Mouse (Mus musculus) liver, embryonic 14.5 days (tissue): ENCODE data around the gene Dapk1. TPM values are rescaled to one million over a fixed set of nuclear protein-coding genes. Genes with fewer than 3 reads are reported as not detected.

Experiments
- ATAC-seq: fragments of 200-750 bp; cut with Nextera tagmentation; 2 replicates; pipeline ENCODE4 v1.8.0; 2017; ENCODE audit warnings: moderate number of reproducible peaks, mild to moderate bottlenecking, moderate library complexity; ENCODE audit not compliant: insufficient read depth
- DNase-seq, 3 experiments: peaks; one replicate each; pipeline ENCODE4 v3.0.0-alpha.2; 2012 to 2013; ENCODE audit warnings: low read depth in 3 of 3, low spot score in 3 of 3
- H3K27ac ChIP-seq: fragments of 300-500 bp; sonication (generic); 2 replicates; pipeline ENCODE4 v1.5.1; 2014; ENCODE audit warnings: moderate library complexity, mild to moderate bottlenecking, control low read depth, inconsistent platforms
- H3K27me3 ChIP-seq: fragments of 300-500 bp; sonication (generic); 2 replicates; pipeline ENCODE4 v1.6.1; 2014; ENCODE audit warnings: mild to moderate bottlenecking, low read length, moderate library complexity; ENCODE audit not compliant: control insufficient read depth, insufficient read depth
- H3K36me3 ChIP-seq: fragments of 300-500 bp; sonication (generic); replicated peaks from 2 replicates; pipeline ENCODE4 v1.6.1; 2014; ENCODE audit warnings: low read depth; ENCODE audit not compliant: control insufficient read depth, insufficient read depth
- H3K4me1 ChIP-seq, 2 experiments: fragments of 200-500 bp in 1 of 2; fragments of 300-500 bp in 1 of 2; sonication (generic) in 1 of 2; replicated peaks; 2 replicates each; pipeline ENCODE4 v1.6.1; 2012 to 2014; ENCODE audit warnings: antibody characterized with exemption in 1 of 2, inconsistent platforms in 1 of 2, low read length in 1 of 2; ENCODE audit not compliant: control insufficient read depth in 2 of 2, insufficient read depth in 2 of 2
- H3K4me2 ChIP-seq: fragments of 300-500 bp; sonication (generic); 2 replicates; pipeline ENCODE4 v1.6.1; 2014; ENCODE audit warnings: low read depth, mild to moderate bottlenecking, control low read depth, moderate library complexity
- H3K4me3 ChIP-seq, 2 experiments: fragments of 200-500 bp in 1 of 2; fragments of 300-500 bp in 1 of 2; sonication (generic) in 1 of 2; 2 replicates each; pipeline ENCODE4 v1.5.1; 2012 to 2014; ENCODE audit warnings: low read depth in 2 of 2, low read length in 2 of 2, mild to moderate bottlenecking in 2 of 2, control low read depth in 1 of 2, inconsistent platforms in 1 of 2, moderate library complexity in 1 of 2; ENCODE audit not compliant: insufficient read depth in 1 of 2
- H3K9ac ChIP-seq: fragments of 300-500 bp; sonication (generic); replicated peaks from 2 replicates; pipeline ENCODE4 v1.6.1; 2014; ENCODE audit warnings: mild to moderate bottlenecking, control low read depth, moderate library complexity
- H3K9me3 ChIP-seq: fragments of 300-500 bp; sonication (generic); 2 replicates; pipeline ENCODE4 v1.6.1; 2016; ENCODE audit warnings: low read length, mixed read lengths; ENCODE audit not compliant: control insufficient read depth
- CTCF ChIP-seq: IDR thresholded peaks from 2 replicates; pipeline ENCODE4 v1.5.1; 2016; ENCODE audit warnings: antibody characterized with exemption, low read depth, control low read depth
- EP300 ChIP-seq: IDR thresholded peaks from 2 replicates; pipeline ENCODE4 v1.6.1; 2016; ENCODE audit warnings: antibody characterized with exemption, low read depth
- WGBS: fragments of 180-500 bp; shearing (Covaris S2); extraction: QIAGEN DNeasy Blood & Tissue Kit; methylation state at CpG from one replicate; pipeline ENCODE4 v1.1.7; 2014; ENCODE audit not compliant: insufficient replicate concordance; 5-methylcytosine and 5-hydroxymethylcytosine counted together
- polyA plus RNA-seq, 2 experiments: library from polyadenylated mRNA; depleted of rRNA in 1 of 2; stranded (reverse) in 1 of 2; unstranded in 1 of 2; fragments of >200 nt; fragmentation: Nextera tagmentation in 1 of 2; extraction: Ambion mirVana in 1 of 2; gene quantifications; 2 replicates each; pipeline versions ENCODE4 v1.2.1 to v1.2.3; 2012 to 2014

The Dapk1 gene
- polyA plus RNA-seq, 2 experiments: 4.8 to 7.1 TPM

- TF ChIP-seq EP300 (no peak), CTCF (peak; percentile 78)
- Histone ChIP-seq H3K4me1 (no peaks in the 10 kb centered on the region), H3K9me3 (no peaks in the 10 kb centered on the region), H3K36me3 (no peaks in the 10 kb centered on the region), H3K9ac (no peak overlapping the region), H3K4me2 (no peak overlapping the region), H3K27me3 (no peaks in the 10 kb centered on the region), H3K27ac (no peak overlapping the region), H3K4me3 (no peak overlapping the region)
- DNase-seq (no peak), ATAC-seq (no peak)
- 28% methylated on average over 6 of the region's 6 CpGs for WGBS
These were observed 157.4 kb downstream of the Dapk1 start for GRCm38 (mm10) chr13:60759136-60759535.

DNA sequence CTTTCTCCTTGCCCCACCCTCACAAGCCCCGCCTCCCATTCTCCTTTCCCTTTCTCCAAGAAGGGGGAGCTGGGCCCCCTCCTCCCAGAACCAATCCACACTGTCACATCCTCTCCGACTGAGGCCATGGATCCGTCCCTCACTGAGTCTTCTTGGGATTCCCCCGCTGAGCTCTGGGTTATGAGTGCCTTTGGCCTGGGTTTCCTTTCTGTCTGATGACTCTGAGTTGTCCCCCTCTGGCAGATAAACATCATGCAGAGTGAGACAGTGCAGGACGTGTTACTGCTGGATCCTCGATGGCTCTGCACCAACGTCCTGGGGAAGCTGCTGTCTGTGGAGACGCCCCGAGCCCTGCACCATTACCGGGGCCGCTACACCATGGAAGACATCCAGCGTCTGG, 158.6 kb downstream of the Dapk1 start:
- no peak overlapping the region for H3K4me2 ChIP-seq
- no peaks in the 10 kb centered on the region for H3K36me3 ChIP-seq
- no peaks in the 10 kb centered on the region for H3K4me1 ChIP-seq
- H3K9me3 ChIP-seq: no peaks in the 10 kb centered on the region
- TF ChIP-seq CTCF: no peak
- TF ChIP-seq EP300: no peak
- no peaks in the 10 kb centered on the region for H3K27me3 ChIP-seq
- no peak overlapping the region for H3K27ac ChIP-seq
- no peak overlapping the region for H3K9ac ChIP-seq
- no peak overlapping the region for H3K4me3 ChIP-seq
- DNase-seq (no peak), ATAC-seq (no peak)
- WGBS: 74% methylated on average over 12 of the region's 12 CpGs

GRCm38 (mm10) chr13:60761161-60761560, 159.4 kb downstream of the Dapk1 start:
- Histone ChIP-seq H3K9ac (no peak overlapping the region), H3K4me1 (no peaks in the 10 kb centered on the region), H3K9me3 (no peaks in the 10 kb centered on the region), H3K36me3 (no peaks in the 10 kb centered on the region), H3K4me2 (no peak overlapping the region), H3K4me3 (no peak overlapping the region), H3K27ac (no peak overlapping the region), H3K27me3 (no peaks in the 10 kb centered on the region)
- WGBS: 76% methylated on average over 17 of the region's 17 CpGs
- no peak for ATAC-seq
- no peak for TF ChIP-seq EP300
- TF ChIP-seq CTCF: no peak
- DNase-seq: no peak

DNA sequence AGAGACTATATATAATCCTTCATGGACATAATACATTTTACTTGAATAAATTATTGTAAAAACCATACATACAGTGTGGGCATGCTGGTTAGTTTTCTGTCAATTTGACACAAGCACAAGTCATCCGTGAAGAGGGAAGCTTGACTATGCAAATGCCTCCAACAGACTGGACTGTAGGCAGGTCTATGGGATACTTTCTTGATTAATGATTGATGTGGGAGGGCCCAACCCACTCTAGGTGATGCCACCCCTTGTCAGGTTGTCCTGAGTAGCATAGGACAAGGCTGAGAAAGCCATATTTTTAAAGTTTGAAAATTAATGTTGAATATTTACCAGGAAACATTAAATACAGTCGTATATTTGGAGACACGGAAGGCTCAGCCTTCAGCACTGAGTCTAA, 178.8 kb downstream of the Dapk1 start:
- H3K27ac ChIP-seq: no peak overlapping the region
- no peak overlapping the region for H3K4me3 ChIP-seq
- TF ChIP-seq EP300 (no peak), CTCF (no peak)
- ATAC-seq (no peak), DNase-seq (no peak)
- H3K27me3 ChIP-seq: no peaks in the 10 kb centered on the region
- H3K4me2 ChIP-seq: no peak overlapping the region
- WGBS: 54% methylated on average over 3 of the region's 3 CpGs
- no peaks in the 10 kb centered on the region for H3K4me1 ChIP-seq
- H3K36me3 ChIP-seq: no peaks in the 10 kb centered on the region
- no peak overlapping the region for H3K9ac ChIP-seq
- no peaks in the 10 kb centered on the region for H3K9me3 ChIP-seq

GRCm38 (mm10) chr13:60783301-60783700, 181.6 kb downstream of the Dapk1 start:
- no peak for DNase-seq
- ATAC-seq: no peak
- no peaks in the 10 kb centered on the region for H3K4me1 ChIP-seq
- no peak overlapping the region for H3K27ac ChIP-seq
- no peaks in the 10 kb centered on the region for H3K36me3 ChIP-seq
- no peak overlapping the region for H3K9ac ChIP-seq
- H3K9me3 ChIP-seq: no peaks in the 10 kb centered on the region
- no peaks in the 10 kb centered on the region for H3K27me3 ChIP-seq
- no peak for TF ChIP-seq EP300
- TF ChIP-seq CTCF: no peak
- no peak overlapping the region for H3K4me3 ChIP-seq
- no peak overlapping the region for H3K4me2 ChIP-seq
- WGBS: 71% methylated on average over 7 of the region's 7 CpGs

DNA sequence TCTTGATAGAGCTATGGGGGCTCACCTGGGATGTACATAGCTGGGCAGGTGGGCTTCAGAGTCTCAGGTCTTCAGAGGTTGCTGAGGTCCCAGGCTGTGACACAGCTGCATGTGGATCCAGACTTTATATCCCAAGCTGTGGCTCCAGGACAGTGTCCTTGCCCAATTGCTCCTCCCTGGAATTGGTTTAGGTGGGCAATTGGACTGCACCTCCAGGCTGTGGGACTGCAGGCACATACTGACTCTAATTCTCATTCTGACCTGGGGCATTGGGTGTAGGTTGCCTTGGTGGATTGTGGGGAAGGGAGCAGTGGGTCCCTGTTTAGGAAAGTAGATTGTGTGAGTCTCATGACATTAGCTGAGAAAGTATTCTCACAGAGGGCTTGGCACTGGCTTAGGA, 184.5 kb downstream of the Dapk1 start, which contains the start of gene BC051665:
Gene BC051665 (minus strand): TSS at position 101 of the 400 bp plus-strand sequence.
- Histone ChIP-seq H3K9me3 (no peaks in the 10 kb centered on the region), H3K9ac (no peak within 1 kb of the TSS), H3K36me3 (no peaks in the 10 kb centered on the region), H3K27me3 (no peaks in the 10 kb centered on the region), H3K27ac (no peak within 1 kb of the TSS), H3K4me2 (no peak within 1 kb of the TSS), H3K4me3 (no peak within 1 kb of the TSS), H3K4me1 (no peaks in the 10 kb centered on the region)
- ATAC-seq (no peak), DNase-seq (no peak)
- TF ChIP-seq EP300: no peak
- TF ChIP-seq CTCF: no peak
